Mouse (Mus musculus) thymus, adult 2 months (tissue): ENCODE results near the gene Inpp5b. TPM values are rescaled to one million over a fixed set of nuclear protein-coding genes. Genes with fewer than 3 reads are reported as not detected.

Source experiments
- DNase-seq: peaks from one replicate; pipeline ENCODE4 v3.0.0; 2021
- H3K27ac ChIP-seq: fragments of 200-500 bp; 2 replicates; pipeline ENCODE4 v1.5.1; 2012; ENCODE audit warnings: low read length, control low read depth; ENCODE audit not compliant: control insufficient read depth, insufficient read depth
- H3K27me3 ChIP-seq: fragments of 200-500 bp; 2 replicates; pipeline ENCODE4 v1.6.1; 2012; ENCODE audit warnings: mild to moderate bottlenecking, low read length, moderate library complexity, mixed read lengths; ENCODE audit not compliant: control insufficient read depth, insufficient read depth
- H3K36me3 ChIP-seq: fragments of 200-500 bp; 2 replicates; pipeline ENCODE4 v1.6.1; 2012; ENCODE audit warnings: mild to moderate bottlenecking, low read length, moderate library complexity; ENCODE audit not compliant: control insufficient read depth, insufficient read depth
- H3K4me1 ChIP-seq: fragments of 200-500 bp; replicated peaks from 2 replicates; pipeline ENCODE4 v1.6.1; 2012; ENCODE audit warnings: low read length; ENCODE audit not compliant: control insufficient read depth, insufficient read depth
- H3K4me3 ChIP-seq: fragments of 200-500 bp; 2 replicates; pipeline ENCODE4 v1.5.1; 2012; ENCODE audit warnings: mild to moderate bottlenecking, low read length, control low read depth, moderate library complexity; ENCODE audit not compliant: control insufficient read depth, insufficient read depth
- CTCF ChIP-seq: fragments of 200-500 bp; IDR thresholded peaks from 2 replicates; pipeline ENCODE4 v1.5.1; 2012; ENCODE audit warnings: mild to moderate bottlenecking, control low read depth, low read length, moderate library complexity, borderline replicate concordance; ENCODE audit not compliant: control insufficient read depth, poor library complexity, insufficient read depth; ENCODE audit errors: extremely low read depth
- POLR2A ChIP-seq: fragments of 200-500 bp; IDR thresholded peaks from 2 replicates; pipeline ENCODE4 v1.6.1; 2012; ENCODE audit warnings: mild to moderate bottlenecking, low read length, control low read depth, moderate library complexity; ENCODE audit not compliant: control insufficient read depth, poor library complexity, insufficient read depth; ENCODE audit errors: extremely low read depth
- WGBS: fragments of 180-500 bp; shearing (Covaris S2); methylation state at CpG from one replicate; pipeline ENCODE4 v1.1.7; 2018; 5-methylcytosine and 5-hydroxymethylcytosine counted together
- polyA plus RNA-seq: library from polyadenylated mRNA; depleted of rRNA; stranded (reverse); fragments of >200 nt; gene quantifications from 2 replicates; pipeline ENCODE4 v1.2.3, GENCODE M21; 2012

Inpp5b gene
- polyA plus RNA-seq, 1 experiment: 101 TPM

- TF ChIP-seq CTCF (no peak), POLR2A (no peak)
- Histone ChIP-seq H3K27ac (no peak overlapping the region), H3K4me1 (peaks cover 23% of the 10 kb centered on the region), H3K27me3 (no peaks in the 10 kb centered on the region), H3K4me3 (no peak overlapping the region), H3K36me3 (no peaks in the 10 kb centered on the region)
- no peak for DNase-seq
- 83% methylated on average over 6 of the region's 6 CpGs for WGBS
Measured at GRCm38 (mm10) chr4:124762858-124763452, 21.3 kb downstream of the Inpp5b start.

GRCm38 (mm10) chr4:124765802-124766565, 24.3 kb downstream of the Inpp5b start:
- 77% methylated on average over 23 of the region's 23 CpGs for WGBS
- H3K4me1 ChIP-seq: peaks cover 14% of the 10 kb centered on the region
- TF ChIP-seq CTCF: no peak
- no peaks in the 10 kb centered on the region for H3K36me3 ChIP-seq
- no peak for DNase-seq
- H3K27ac ChIP-seq: no peak overlapping the region
- H3K27me3 ChIP-seq: no peaks in the 10 kb centered on the region
- no peak overlapping the region for H3K4me3 ChIP-seq

GRCm38 (mm10) chr4:124766566-124766940, 24.9 kb downstream of the Inpp5b start:
- no peak overlapping the region for H3K27ac ChIP-seq

GRCm38 (mm10) chr4:124768963-124769591, 27.4 kb downstream of the Inpp5b start:
- no peak for TF ChIP-seq CTCF
- no peak for TF ChIP-seq POLR2A
- H3K27ac ChIP-seq: no peak overlapping the region
- no peaks in the 10 kb centered on the region for H3K36me3 ChIP-seq
- 61% methylated on average over 13 of the region's 13 CpGs for WGBS
- H3K4me1 ChIP-seq: peaks cover 14% of the 10 kb centered on the region
- H3K27me3 ChIP-seq: no peaks in the 10 kb centered on the region
- no peak for DNase-seq
- no peak overlapping the region for H3K4me3 ChIP-seq

More at GRCm38 (mm10) chr4:124766566-124766940, 24.9 kb downstream of the Inpp5b start:
- TF ChIP-seq CTCF (no peak), POLR2A (no peak)
- Histone ChIP-seq H3K4me1 (peaks cover 14% of the 10 kb centered on the region), H3K27me3 (no peaks in the 10 kb centered on the region), H3K36me3 (no peaks in the 10 kb centered on the region), H3K4me3 (no peak overlapping the region)
- no peak for DNase-seq
- 27% methylated on average over 2 of the region's 2 CpGs for WGBS

GRCm38 (mm10) chr4:124770624-124771023, 29.0 kb downstream of the Inpp5b start:
- H3K27me3 ChIP-seq: no peaks in the 10 kb centered on the region
- no peak overlapping the region for H3K4me3 ChIP-seq
- peaks cover 14% of the 10 kb centered on the region for H3K4me1 ChIP-seq
- WGBS: 74% methylated on average over 5 of the region's 5 CpGs
- H3K27ac ChIP-seq: no peak overlapping the region
- H3K36me3 ChIP-seq: no peaks in the 10 kb centered on the region
- TF ChIP-seq POLR2A (no peak), CTCF (no peak)
- no peak for DNase-seq

- no peak for DNase-seq
- 55% methylated on average over 4 of the region's 4 CpGs for WGBS
- no peaks in the 10 kb centered on the region for H3K27me3 ChIP-seq
- H3K36me3 ChIP-seq: no peaks in the 10 kb centered on the region
- peaks cover 6% of the 10 kb centered on the region for H3K4me1 ChIP-seq
- no peak overlapping the region for H3K27ac ChIP-seq
- TF ChIP-seq CTCF: no peak
- TF ChIP-seq POLR2A: no peak
- H3K4me3 ChIP-seq: no peak overlapping the region
Measured at GRCm38 (mm10) chr4:124772125-124772524, 30.5 kb downstream of the Inpp5b start.

- H3K27ac ChIP-seq: no peak overlapping the region
- 86% methylated on average over 2 of the region's 2 CpGs for WGBS
Measured at GRCm38 (mm10) chr4:124773449-124773848, 31.8 kb downstream of the Inpp5b start.

More at GRCm38 (mm10) chr4:124773449-124773848, 31.8 kb downstream of the Inpp5b start:
- peaks cover 5% of the 10 kb centered on the region for H3K36me3 ChIP-seq
- DNase-seq: no peak
- H3K27me3 ChIP-seq: no peaks in the 10 kb centered on the region
- TF ChIP-seq POLR2A (no peak), CTCF (no peak)
- H3K4me1 ChIP-seq: peaks cover 6% of the 10 kb centered on the region
- no peak overlapping the region for H3K4me3 ChIP-seq
